Mouse (Mus musculus) olfactory bulb, adult 2 months (tissue): ENCODE results near the gene Pax8.

Experiments
- CTCF ChIP-seq: fragments of 200-500 bp; IDR thresholded peaks from 2 replicates; pipeline ENCODE4 v1.5.1; 2012; ENCODE audit warnings: low read depth, mild to moderate bottlenecking, low read length, moderate library complexity; ENCODE audit not compliant: insufficient read depth
- POLR2A ChIP-seq: fragments of 200-500 bp; IDR thresholded peaks from 2 replicates; pipeline ENCODE4 v1.6.1; 2012; ENCODE audit warnings: mild to moderate bottlenecking, low read depth, low read length, moderate library complexity; ENCODE audit not compliant: insufficient read depth

DNA sequence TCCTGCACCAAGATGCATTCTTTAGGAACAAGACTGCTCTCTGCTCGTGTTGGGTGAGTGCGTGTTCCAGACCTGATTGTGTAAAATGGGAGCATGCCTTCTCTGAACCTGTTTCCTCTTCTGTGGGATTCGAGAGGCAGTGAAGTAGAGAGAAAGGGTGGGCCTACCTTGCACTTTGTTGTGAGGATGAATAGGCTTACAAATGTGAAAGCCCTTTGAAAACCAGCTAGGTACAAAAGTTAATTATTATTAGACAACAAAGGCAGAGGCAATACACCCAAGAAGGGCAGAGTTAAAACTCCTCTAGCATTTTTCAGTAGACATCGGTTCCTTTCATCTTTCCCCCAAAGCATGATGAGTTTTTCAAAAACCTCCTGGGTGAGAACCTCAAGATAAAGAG lies 3.2 kb upstream of the Pax8 start:
- TF ChIP-seq CTCF (no peak), POLR2A (no peak)
